Mouse (Mus musculus): ENCODE results near the gene Hira.

- TF ChIP-seq EP300 (IDR thresholded peaks at IDR 0.05; ENCODE audit: insufficient read depth, low read depth, low read length): no peak
- no peak for TF ChIP-seq POLR2A (IDR thresholded peaks at IDR 0.05; ENCODE audit: insufficient read depth, low read depth, low read length)
- TF ChIP-seq CTCF (IDR thresholded peaks at IDR 0.05): no peak
Measured at GRCm38 (mm10) chr16:18878091-18878720, 1.4 kb downstream of the Hira start.
